27 mouse cellular contexts compared by ENCODE assay signal in the genomic region with DNA sequence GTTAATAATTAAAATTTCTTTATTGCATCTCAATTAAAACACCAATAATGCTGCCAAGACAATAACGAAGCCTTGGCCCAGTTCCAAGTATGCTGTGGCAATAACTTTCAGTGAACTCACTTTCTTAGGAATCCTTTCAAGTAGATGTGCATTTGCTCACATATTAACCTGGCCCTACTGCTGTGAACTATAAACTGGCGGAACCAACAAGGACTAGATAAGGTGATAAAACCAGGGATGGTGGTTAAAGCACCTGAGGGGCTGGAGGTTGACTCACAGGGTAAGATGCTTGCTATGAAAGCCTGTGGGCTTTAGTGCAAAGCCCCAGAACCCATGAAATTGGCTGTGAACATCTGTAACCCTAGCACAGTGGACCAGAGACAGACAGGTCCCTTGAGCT. TPM values are rescaled to one million over a fixed set of nuclear protein-coding genes. Genes with fewer than 3 reads are reported as not detected.
A peak's percentile ranks its signal among the peaks of the same experiment; 100 is the strongest.
DNase-seq lines count a peak whose midpoint lies in the region; ATAC-seq and TF ChIP-seq lines count a peak whose summit lies in the region.
"Had no signal": no experiment of that assay in that cellular context is flagged by ENCODE, and none has a peak within 500 bp of the region (broad histone marks: within the 10 kb centered on the region; RNA-seq: fewer than 3 reads in every experiment).

No protein-coding gene starts in this region.

- H3K9ac ChIP-seq in liver, adult 2 months (ENCODE audit: low read depth, low read length) = no peak overlapping the region
- no peak overlapping the region for H3K9ac ChIP-seq in liver, embryonic 12.5 days
- no peak overlapping the region for H3K9ac ChIP-seq in kidney, postnatal 0 days (ENCODE audit: low read depth, low read length)
- H3K9ac ChIP-seq in heart, adult 2 months (ENCODE audit: low read depth, low read length) = no peak overlapping the region
- H3K9ac ChIP-seq: forebrain, embryonic 13.5 days; heart, embryonic 12.5 days; heart, embryonic 15.5 days; hindbrain, embryonic 13.5 days had no signal

- H3K4me3 ChIP-seq in kidney, adult 2 months (ENCODE audit: insufficient read depth, low read depth, low read length) = no peak overlapping the region
- no peak overlapping the region for H3K4me3 ChIP-seq in liver, adult 2 months (ENCODE audit: insufficient read depth, low read depth, low read length)
- H3K4me3 ChIP-seq in liver, embryonic 12.5 days = no peak overlapping the region
- H3K4me3 ChIP-seq in kidney, postnatal 0 days (replicated peaks; ENCODE audit: low read depth, low read length) = no peak overlapping the region
- H3K4me3 ChIP-seq in heart, adult 2 months = no peak overlapping the region
- H3K4me3 ChIP-seq: forebrain, embryonic 10.5 days; forebrain, embryonic 13.5 days; gastrocnemius, adult 2 months; heart, embryonic 12.5 days; heart, embryonic 15.5 days; hindbrain, embryonic 10.5 days; hindbrain, embryonic 13.5 days had no signal

- H3K27ac ChIP-seq in kidney, adult 2 months (ENCODE audit: insufficient read depth, low read depth, low read length) = no peak overlapping the region
- no peak overlapping the region for H3K27ac ChIP-seq in liver, adult 2 months (replicated peaks; ENCODE audit: insufficient read depth, low read depth, low read length)
- no peak overlapping the region for H3K27ac ChIP-seq in liver, embryonic 12.5 days
- no peak overlapping the region for H3K27ac ChIP-seq in kidney, postnatal 0 days
- H3K27ac ChIP-seq in heart, adult 2 months = no peak overlapping the region
- H3K27ac ChIP-seq: forebrain, embryonic 10.5 days; forebrain, embryonic 13.5 days; gastrocnemius, adult 2 months; heart, embryonic 15.5 days; hindbrain, embryonic 10.5 days; hindbrain, embryonic 13.5 days had no signal

- no peak for TF ChIP-seq CTCF in kidney, adult 2 months (conservative IDR thresholded peaks at IDR 0.05; ENCODE audit: insufficient read depth, insufficient read length, low read depth, low read length)
- no peak for TF ChIP-seq CTCF in liver, adult 2 months (IDR thresholded peaks at IDR 0.05; ENCODE audit: low read depth, low read length)
- no peak for TF ChIP-seq CTCF in kidney, postnatal 0 days (IDR thresholded peaks at IDR 0.05; ENCODE audit: low read depth)
- no peak for TF ChIP-seq CTCF in heart, adult 2 months (IDR thresholded peaks at IDR 0.05)

- no peaks in the 10 kb centered on the region for H3K9me3 ChIP-seq in liver, embryonic 12.5 days (replicated peaks)
- no peaks in the 10 kb centered on the region for H3K9me3 ChIP-seq in kidney, postnatal 0 days (replicated peaks; ENCODE audit: low read length)
- H3K9me3 ChIP-seq: forebrain, embryonic 10.5 days; forebrain, embryonic 13.5 days; G1E; heart, embryonic 12.5 days; heart, embryonic 15.5 days; hindbrain, embryonic 10.5 days; hindbrain, embryonic 13.5 days had no signal

- TF ChIP-seq POLR2A in kidney, adult 2 months (IDR thresholded peaks at IDR 0.05; ENCODE audit: low read depth, low read length) = no peak
- TF ChIP-seq POLR2A in liver, adult 2 months (IDR thresholded peaks at IDR 0.05; ENCODE audit: extremely low read depth, insufficient read depth, low read length) = no peak
- TF ChIP-seq POLR2A in heart, adult 2 months (IDR thresholded peaks at IDR 0.05; ENCODE audit: insufficient read depth, low read depth, low read length) = no peak

- H3K27me3 ChIP-seq in kidney, adult 2 months (replicated peaks; ENCODE audit: control insufficient read depth, insufficient read depth, low read length) = no peaks in the 10 kb centered on the region
- no peaks in the 10 kb centered on the region for H3K27me3 ChIP-seq in liver, adult 2 months (ENCODE audit: control insufficient read depth, insufficient read depth, low read length)
- no peaks in the 10 kb centered on the region for H3K27me3 ChIP-seq in liver, embryonic 12.5 days (replicated peaks)
- H3K27me3 ChIP-seq in kidney, postnatal 0 days (ENCODE audit: insufficient read depth, low read length) = no peaks in the 10 kb centered on the region
- no peaks in the 10 kb centered on the region for H3K27me3 ChIP-seq in heart, adult 2 months (ENCODE audit: control insufficient read depth, insufficient read depth, low read length)
- H3K27me3 ChIP-seq: CH12.LX; forebrain, embryonic 13.5 days; heart, embryonic 12.5 days; heart, embryonic 15.5 days; hindbrain, embryonic 13.5 days had no signal

- no peak for TF ChIP-seq EP300 in heart, adult 2 months (IDR thresholded peaks at IDR 0.05; ENCODE audit: insufficient read depth, low read depth, low read length)

- no peaks in the 10 kb centered on the region for H3K79me2 ChIP-seq in liver, adult 2 months (ENCODE audit: control insufficient read depth, insufficient read depth, low read length)
- no peaks in the 10 kb centered on the region for H3K79me2 ChIP-seq in heart, adult 2 months (replicated peaks; ENCODE audit: control insufficient read depth, insufficient read depth, low read length)

- intact Hi-C loops in heart, adult 2 months (cut with DNase I) = no loop called here

- 29% methylated on average over 2 of the region's 2 CpGs for WGBS in kidney, adult 2 months
- 61% methylated on average over 2 of the region's 2 CpGs for WGBS in liver, adult 2 months
- 53% methylated on average over 2 of the region's 2 CpGs for WGBS in liver, embryonic 12.5 days (ENCODE audit: insufficient replicate concordance)
- WGBS in kidney, postnatal 0 days = 52% methylated on average over 2 of the region's 2 CpGs
- 34% methylated on average over 2 of the region's 2 CpGs for WGBS in large intestine, adult 2 months
- WGBS in heart, adult 2 months = 75% methylated on average over 2 of the region's 2 CpGs

- H3K4me2 ChIP-seq in liver, embryonic 12.5 days = no peak overlapping the region
- no peak overlapping the region for H3K4me2 ChIP-seq in kidney, postnatal 0 days (ENCODE audit: low read length)
- H3K4me2 ChIP-seq: forebrain, embryonic 13.5 days; heart, embryonic 12.5 days; heart, embryonic 15.5 days; hindbrain, embryonic 13.5 days had no signal

- H3K36me3 ChIP-seq in kidney, adult 2 months (ENCODE audit: control insufficient read depth, insufficient read depth, low read length) = no peaks in the 10 kb centered on the region
- no peaks in the 10 kb centered on the region for H3K36me3 ChIP-seq in liver, adult 2 months (ENCODE audit: control insufficient read depth, insufficient read depth, low read length)
- H3K36me3 ChIP-seq in liver, embryonic 12.5 days = no peaks in the 10 kb centered on the region
- no peaks in the 10 kb centered on the region for H3K36me3 ChIP-seq in kidney, postnatal 0 days (ENCODE audit: insufficient read depth, low read length)
- H3K36me3 ChIP-seq in heart, adult 2 months (ENCODE audit: control insufficient read depth, insufficient read depth, low read length) = no peaks in the 10 kb centered on the region
- H3K36me3 ChIP-seq: forebrain, embryonic 10.5 days; G1E; heart, embryonic 12.5 days; heart, embryonic 15.5 days; hindbrain, embryonic 10.5 days; hindbrain, embryonic 13.5 days had no signal

- peaks cover 2% of the 10 kb centered on the region; the same call in 1 of the 2 replicates for H3K4me1 ChIP-seq in kidney, adult 2 months (ENCODE audit: control insufficient read depth, insufficient read depth, low read length)
- H3K4me1 ChIP-seq in liver, adult 2 months (ENCODE audit: control insufficient read depth, insufficient read depth, low read length) = no peaks in the 10 kb centered on the region
- H3K4me1 ChIP-seq in liver, embryonic 12.5 days = no peaks in the 10 kb centered on the region
- H3K4me1 ChIP-seq in kidney, postnatal 0 days (replicated peaks; ENCODE audit: insufficient read depth, low read length) = no peaks in the 10 kb centered on the region
- no peaks in the 10 kb centered on the region for H3K4me1 ChIP-seq in heart, adult 2 months (ENCODE audit: control insufficient read depth, insufficient read depth, low read length)
- H3K4me1 ChIP-seq: forebrain, embryonic 10.5 days; forebrain, embryonic 13.5 days; heart, embryonic 12.5 days; heart, embryonic 15.5 days; hindbrain, embryonic 10.5 days; hindbrain, embryonic 13.5 days had no signal

- DNase-seq in kidney, adult 2 months = peak; percentile 54
- no peak for DNase-seq in kidney, adult 18-20 months
- peak; percentile 5 for DNase-seq in liver, adult 2 months (ENCODE audit: extremely low read depth, low read depth, low spot score)
- DNase-seq in kidney, postnatal 0 days (ENCODE audit: low spot score) = no peak
- peak; percentile 29 for DNase-seq in large intestine, adult 2 months (ENCODE audit: low read depth, low spot score)
- no peak for DNase-seq in heart, adult 2 months
- DNase-seq in left cerebral cortex, adult 9 months (ENCODE audit: low spot score in 2 of 2) = no peak
- DNase-seq: adrenal gland, postnatal 10 days; adrenal gland, postnatal 36 days; cerebellum, adult 18-20 months; cerebellum, adult 9-10 months; gastrocnemius, adult 2 months; gastrocnemius, postnatal 14 days; heart, adult 11 months; heart, postnatal 10 days; heart, postnatal 36 days had no signal

- no peak for ATAC-seq in liver, embryonic 12.5 days
- 0 out of 2 replicates have a peak, but pooled peaks have one; percentile 40 for ATAC-seq in kidney, postnatal 0 days (replicated peaks; ENCODE audit: low FRiP score, low read depth)
- ATAC-seq: forebrain, embryonic 13.5 days; forebrain, embryonic 16.5 days; Patski had no signal

RNA-seq across cellular contexts. Expression of gene Mmrn1, which starts 54.3 kb away (rescaled TPM):
- 0.89 and 0.95 TPM in 2 replicates for polyA plus RNA-seq in kidney, adult 2 months (2012; rRNA removed)
- 1.1 and 1.9 TPM in 2 replicates for total RNA-seq in liver, adult 2 months (2014; rRNA removed)
- 0.02 TPM in 1 of 2 replicates, not detected in the other for polyA plus RNA-seq in liver, adult 2 months (2012; rRNA removed)
- polyA plus RNA-seq in liver, embryonic 12.5 days (2016; fragmentation: Nextera tagmentation; extraction: Ambion mirVana) = 12.3 and 13.4 TPM in 2 replicates
- 1.4 TPM in 2 replicates for polyA plus RNA-seq in kidney, postnatal 0 days (2015; fragmentation: Nextera tagmentation; extraction: Ambion mirVana)
- polyA plus RNA-seq in large intestine, adult 2 months (2012; rRNA removed) = 3.1 and 5.2 TPM in 2 replicates
- 1 to 10 TPM; 6.8 to 7.5 TPM for total RNA-seq in heart, adult 2 months (2021)
- polyA plus RNA-seq in heart, adult 2 months (2012; rRNA removed) = 2.4 and 3.5 TPM in 2 replicates
- total RNA-seq: CH12.LX had no signal
- polyA plus RNA-seq: G1E, Patski had no signal

Comparison
In these comparisons a context has a peak if more than half of its experiments do, and no peak if none do; other contexts are left out.
1. DNase-seq: peak in kidney, adult 2 months (single experiment), liver, adult 2 months (single experiment) and large intestine, adult 2 months (single experiment); none in kidney, adult 18-20 months (single experiment), kidney, postnatal 0 days (single experiment), heart, adult 2 months (0 of 2) and left cerebral cortex, adult 9 months (0 of 2).